Mouse (Mus musculus): ENCODE measurements around the gene Hist1h2bn.

- TF ChIP-seq CTCF (IDR thresholded peaks at IDR 0.05; ENCODE audit: borderline replicate concordance, insufficient read depth, low read length) (no peak), POLR2A (IDR thresholded peaks at IDR 0.05; ENCODE audit: low read depth, low read length) (peak; percentile 54; the same call in 1 of the 2 replicates)
Measured at GRCm38 (mm10) chr13:21722373-21722925, 31.5 kb upstream of the Hist1h2bn start.

Measured in embryonic fibroblast, embryonic 13.5 days (primary cell).